In the genomic region with DNA sequence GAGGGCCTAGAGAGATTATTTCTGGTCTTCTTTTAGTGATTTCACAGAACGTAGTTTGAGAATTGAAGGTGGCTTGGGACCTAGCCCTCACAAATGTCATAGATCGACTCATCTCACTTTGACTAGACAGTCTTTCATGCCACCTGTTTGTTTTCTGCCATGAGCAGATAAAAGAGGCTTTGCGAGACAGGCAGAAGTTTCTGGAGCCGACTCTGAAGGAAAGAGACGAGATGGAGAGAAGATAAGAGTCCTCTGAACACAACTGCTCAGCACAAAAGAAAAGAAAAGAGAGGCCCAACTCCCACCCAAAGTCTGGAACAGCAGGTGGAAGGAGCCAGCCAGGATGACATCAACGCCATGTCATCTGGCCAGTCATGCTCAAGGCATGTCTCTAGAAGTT, we compare ENCODE assay signal across 17 mouse cellular contexts.
DNase-seq lines count a peak whose midpoint lies in the region; ATAC-seq lines count a peak whose summit lies in the region.
"Had no signal": no experiment of that assay in that cellular context is flagged by ENCODE, and none has a peak within 500 bp of the region (broad histone marks: within the 10 kb centered on the region; RNA-seq: fewer than 3 reads in every experiment).

No protein-coding gene starts in this region.

- DNase-seq in frontal cortex, postnatal 10 days (ENCODE audit: low spot score in 2 of 2): no peak
- peak; percentile 42 for DNase-seq in T-cell, adult 2 months (ENCODE audit: low spot score)
- peak; percentile 69 for DNase-seq in naive thymus-derived CD4-positive, alpha-beta T cell, adult 2 months (ENCODE audit: low read depth)
- peak; percentile 62 for DNase-seq in thymus, postnatal 25 days
- no peak for DNase-seq in ovary, postnatal 14 days (ENCODE audit: low spot score)
- DNase-seq in MN1 (ENCODE audit: low spot score): no peak
- DNase-seq in kidney, adult 9 months: no peak
- DNase-seq: cerebellum, adult 11-12 months; gastrocnemius, postnatal 10 days; heart, adult 18-20 months; kidney, adult 2 months; kidney, postnatal 14 days; liver, postnatal 0 days; lung, postnatal 10 days had no signal

- ATAC-seq in frontal cortex, adult (ENCODE audit: low TSS enrichment): peak; percentile 25; the same call in 1 of the 2 replicates
- ATAC-seq: forebrain, embryonic 13.5 days; liver, postnatal 0 days; midbrain, embryonic 13.5 days had no signal

Comparison
In these comparisons a context has a peak if more than half of its experiments do, and no peak if none do; other contexts are left out.
1. DNase-seq: peak in T-cell, adult 2 months (single experiment), naive thymus-derived CD4-positive, alpha-beta T cell, adult 2 months (single experiment) and thymus, postnatal 25 days (single experiment); none in frontal cortex, postnatal 10 days (0 of 2), ovary, postnatal 14 days (single experiment), MN1 (single experiment) and kidney, adult 9 months (single experiment).